Mouse (Mus musculus) heart, embryonic 12.5 days (tissue): ENCODE results near the gene Gpld1. TPM values are rescaled to one million over a fixed set of nuclear protein-coding genes. Genes with fewer than 3 reads are reported as not detected.
A peak's percentile ranks its signal among the peaks of the same experiment; 100 is the strongest.

ENCODE experiments used
- ATAC-seq: fragments of 200-750 bp; cut with Nextera tagmentation; 2 replicates; pipeline ENCODE4 v1.8.0; 2017; ENCODE audit warnings: moderate TSS enrichment, moderate library complexity; ENCODE audit not compliant: insufficient number of reproducible peaks, low FRiP score
- H3K27ac ChIP-seq: fragments of 300-500 bp; sonication (generic); 2 replicates; pipeline ENCODE4 v1.5.1; 2016; ENCODE audit warnings: mild to moderate bottlenecking, moderate library complexity; ENCODE audit not compliant: poor library complexity, severe bottlenecking
- H3K27me3 ChIP-seq: fragments of 300-500 bp; sonication (generic); replicated peaks from 2 replicates; pipeline ENCODE4 v1.6.1; 2016; ENCODE audit warnings: mild to moderate bottlenecking, moderate library complexity
- H3K36me3 ChIP-seq: fragments of 300-500 bp; sonication (generic); 2 replicates; pipeline ENCODE4 v1.6.1; 2016; ENCODE audit warnings: mild to moderate bottlenecking, moderate library complexity
- H3K4me1 ChIP-seq: fragments of 300-500 bp; sonication (generic); replicated peaks from 2 replicates; pipeline ENCODE4 v1.6.1; 2016; ENCODE audit warnings: mild to moderate bottlenecking
- H3K4me2 ChIP-seq: fragments of 300-500 bp; sonication (generic); 2 replicates; pipeline ENCODE4 v1.6.1; 2016; ENCODE audit warnings: mild to moderate bottlenecking, moderate library complexity
- H3K4me3 ChIP-seq: fragments of 300-500 bp; sonication (generic); 2 replicates; pipeline ENCODE4 v1.5.1; 2016; ENCODE audit warnings: mild to moderate bottlenecking
- H3K9ac ChIP-seq: fragments of 300-500 bp; sonication (generic); 2 replicates; pipeline ENCODE4 v1.6.1; 2016; ENCODE audit warnings: mild to moderate bottlenecking, moderate library complexity
- H3K9me3 ChIP-seq: fragments of 300-500 bp; sonication (generic); replicated peaks from 2 replicates; pipeline ENCODE4 v1.6.1; 2016; ENCODE audit warnings: mild to moderate bottlenecking, moderate library complexity
- WGBS: fragments of 180-500 bp; shearing (Covaris S2); methylation state at CpG from one replicate; pipeline ENCODE4 v1.1.7; 2016; 5-methylcytosine and 5-hydroxymethylcytosine counted together
- polyA plus RNA-seq: library from polyadenylated mRNA; unstranded; fragments of >200 nt; fragmentation: Nextera tagmentation; extraction: Ambion mirVana; gene quantifications from 2 replicates; pipeline ENCODE4 v1.2.1, GENCODE M21; 2016

Gpld1 gene
- 0.15 and 0.24 TPM in 2 replicates for polyA plus RNA-seq

DNA sequence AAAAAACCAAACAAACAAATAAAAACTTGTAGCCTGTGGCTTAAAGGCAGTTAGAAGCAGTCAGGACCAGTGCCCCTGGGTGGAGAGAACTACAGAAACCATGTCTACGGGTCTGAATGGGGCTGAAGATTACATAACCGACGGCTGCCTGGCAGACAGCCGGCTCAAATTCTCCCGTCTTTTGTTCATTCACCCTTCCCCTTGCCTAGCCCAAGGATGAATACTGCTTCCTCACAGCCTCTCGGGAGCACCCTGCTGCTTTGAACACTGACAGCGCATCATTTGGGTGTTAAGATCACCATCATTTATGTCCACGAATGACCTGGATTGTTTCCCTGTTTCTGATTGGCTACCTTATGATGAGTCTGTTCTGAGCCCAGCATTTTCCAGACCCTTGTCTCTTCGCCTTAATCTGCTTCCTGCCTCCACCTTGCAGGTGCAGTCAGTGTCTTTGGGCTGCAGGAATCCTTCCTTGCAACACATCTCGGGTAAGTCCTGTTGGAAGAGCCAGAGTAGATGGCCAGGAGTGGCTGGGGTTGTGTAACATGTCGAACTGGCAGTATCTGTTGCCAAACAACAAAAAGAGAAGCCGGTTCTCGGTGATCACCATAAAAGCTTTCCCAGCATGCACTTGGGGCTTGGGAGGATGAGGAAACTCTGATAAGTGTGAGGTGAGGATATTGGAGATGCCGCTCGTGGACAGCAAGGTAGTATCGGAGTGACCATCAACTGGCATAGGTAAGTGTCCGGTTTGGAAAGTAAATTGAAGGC lies at the start of gene Gpld1:
Gene Gpld1 (plus strand): TSS at position 641 of the 771 bp plus-strand sequence.
- Histone ChIP-seq H3K36me3 (no peaks in the 10 kb centered on the region), H3K4me1 (peaks cover 10% of the 10 kb centered on the region; the same call in 1 of the 2 replicates), H3K9ac (no peak within 1 kb of the TSS), H3K27me3 (no peaks in the 10 kb centered on the region), H3K4me3 (no peak within 1 kb of the TSS), H3K4me2 (no peak within 1 kb of the TSS), H3K9me3 (no peaks in the 10 kb centered on the region), H3K27ac (no peak within 1 kb of the TSS)
- 67% methylated on average over 17 of the region's 17 CpGs for WGBS
- ATAC-seq: no peak

- no peak for ATAC-seq
- 69% methylated on average over 2 of the region's 2 CpGs for WGBS
- H3K9ac ChIP-seq: no peak overlapping the region
- no peaks in the 10 kb centered on the region for H3K36me3 ChIP-seq
- no peak overlapping the region for H3K4me2 ChIP-seq
- 0 out of 2 replicates have a peak, but pooled peaks cover 5% of the 10 kb centered on the region for H3K4me1 ChIP-seq
- no peak overlapping the region for H3K4me3 ChIP-seq
- no peaks in the 10 kb centered on the region for H3K9me3 ChIP-seq
- H3K27ac ChIP-seq: no peak overlapping the region
- no peaks in the 10 kb centered on the region for H3K27me3 ChIP-seq
Measured at GRCm38 (mm10) chr13:24893880-24894279, 49.1 kb upstream of the Gpld1 start.

GRCm38 (mm10) chr13:24901916-24902315 lies 41.0 kb upstream of the Gpld1 start:
- no peaks in the 10 kb centered on the region for H3K27me3 ChIP-seq
- no peak overlapping the region for H3K9ac ChIP-seq
- no peaks in the 10 kb centered on the region for H3K36me3 ChIP-seq
- no peaks in the 10 kb centered on the region for H3K9me3 ChIP-seq
- no peak overlapping the region for H3K4me3 ChIP-seq
- H3K4me1 ChIP-seq: peaks cover 12% of the 10 kb centered on the region; the same call in 1 of the 2 replicates
- H3K27ac ChIP-seq: no peak overlapping the region
- no peak overlapping the region for H3K4me2 ChIP-seq
- no peak for ATAC-seq
- 84% methylated on average over 2 of the region's 2 CpGs for WGBS

- Histone ChIP-seq H3K4me1 (peaks cover 8% of the 10 kb centered on the region; the same call in 1 of the 2 replicates), H3K9me3 (no peaks in the 10 kb centered on the region), H3K4me3 (no peak overlapping the region), H3K27me3 (no peaks in the 10 kb centered on the region), H3K9ac (no peak overlapping the region), H3K27ac (no peak overlapping the region), H3K4me2 (no peak overlapping the region), H3K36me3 (no peaks in the 10 kb centered on the region)
- WGBS: 37% methylated on average over 6 of the region's 6 CpGs
- ATAC-seq: no peak
Measured at GRCm38 (mm10) chr13:24903412-24903811, 39.5 kb upstream of the Gpld1 start.

DNA sequence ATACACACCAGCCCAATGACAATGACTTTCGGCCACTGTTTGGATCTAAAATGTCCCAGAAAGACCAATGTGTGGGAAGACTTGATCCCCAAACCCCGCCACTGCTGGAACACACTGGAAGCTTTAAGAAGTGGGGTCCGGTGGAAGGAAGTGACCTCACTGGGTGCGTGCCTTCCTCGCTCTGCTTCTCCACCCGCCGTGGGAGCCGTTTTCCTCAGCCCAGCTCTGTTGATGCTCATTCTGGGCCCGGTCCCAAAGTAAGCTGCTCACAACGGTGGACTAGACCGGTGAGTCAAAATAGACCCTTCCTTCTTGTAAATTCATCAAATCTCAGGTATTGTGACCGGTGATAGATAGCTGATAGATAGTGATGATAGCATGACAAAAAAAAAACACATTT lies 37.5 kb upstream of the Gpld1 start:
- no peak for ATAC-seq
- no peaks in the 10 kb centered on the region for H3K4me1 ChIP-seq

GRCm38 (mm10) chr13:24906831-24907570 lies 36.0 kb upstream of the Gpld1 start:
- WGBS: 75% methylated on average over 11 of the region's 11 CpGs
- peaks cover 18% of the 10 kb centered on the region for H3K36me3 ChIP-seq
- ATAC-seq: no peak
- no peaks in the 10 kb centered on the region for H3K9me3 ChIP-seq
- H3K9ac ChIP-seq: no peak overlapping the region
- H3K27ac ChIP-seq: no peak overlapping the region
- H3K27me3 ChIP-seq: no peaks in the 10 kb centered on the region
- H3K4me2 ChIP-seq: no peak overlapping the region
- H3K4me1 ChIP-seq: no peaks in the 10 kb centered on the region
- H3K4me3 ChIP-seq: no peak overlapping the region

More for the DNA sequence above, 37.5 kb upstream of the Gpld1 start:
- Histone ChIP-seq H3K9ac (no peak overlapping the region), H3K36me3 (peaks cover 9% of the 10 kb centered on the region; the same call in 1 of the 2 replicates), H3K4me2 (no peak overlapping the region), H3K27me3 (no peaks in the 10 kb centered on the region), H3K27ac (no peak overlapping the region), H3K9me3 (no peaks in the 10 kb centered on the region), H3K4me3 (no peak overlapping the region)
- WGBS: 87% methylated on average over 12 of the region's 12 CpGs

DNA sequence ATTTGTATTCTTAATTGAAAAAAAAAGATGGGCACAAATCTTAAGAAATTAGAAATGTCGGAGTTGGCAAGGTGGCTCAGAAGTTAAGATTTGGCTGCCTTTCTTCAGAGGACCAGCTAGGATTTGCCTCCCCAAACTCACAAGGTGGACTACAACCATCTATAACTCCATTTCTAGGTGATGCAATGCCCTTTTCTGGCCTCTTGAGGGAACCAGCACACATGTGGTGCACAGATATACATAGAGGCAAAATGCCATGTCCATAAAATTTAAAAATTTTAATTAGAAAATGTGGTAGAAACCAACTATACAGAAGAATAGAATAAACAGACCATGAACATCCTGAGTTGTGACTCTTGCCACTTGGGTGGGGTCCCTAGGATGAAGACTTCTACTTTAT lies 33.8 kb upstream of the Gpld1 start:
- H3K4me3 ChIP-seq: no peak overlapping the region
- H3K27me3 ChIP-seq: no peaks in the 10 kb centered on the region
- H3K9ac ChIP-seq: no peak overlapping the region
- H3K36me3 ChIP-seq: peaks cover 29% of the 10 kb centered on the region
- no peak for ATAC-seq
- no peak overlapping the region for H3K27ac ChIP-seq
- WGBS: 86% methylated on average over 1 of the region's 1 CpGs
- no peak overlapping the region for H3K4me2 ChIP-seq
- no peaks in the 10 kb centered on the region for H3K4me1 ChIP-seq
- H3K9me3 ChIP-seq: no peaks in the 10 kb centered on the region

GRCm38 (mm10) chr13:24913576-24913975 lies 29.4 kb upstream of the Gpld1 start:
- no peak overlapping the region for H3K4me3 ChIP-seq
- no peak for ATAC-seq
- H3K4me2 ChIP-seq: no peak overlapping the region
- 87% methylated on average over 7 of the region's 7 CpGs for WGBS
- peaks cover 53% of the 10 kb centered on the region for H3K36me3 ChIP-seq
- no peaks in the 10 kb centered on the region for H3K9me3 ChIP-seq
- H3K27ac ChIP-seq: no peak overlapping the region
- no peaks in the 10 kb centered on the region for H3K27me3 ChIP-seq
- peaks cover 10% of the 10 kb centered on the region for H3K4me1 ChIP-seq
- no peak overlapping the region for H3K9ac ChIP-seq

GRCm38 (mm10) chr13:24914915-24915314 lies 28.0 kb upstream of the Gpld1 start:
- ATAC-seq: no peak
- H3K36me3 ChIP-seq: peaks cover 57% of the 10 kb centered on the region
- peaks cover 10% of the 10 kb centered on the region for H3K4me1 ChIP-seq
- no peak overlapping the region for H3K4me2 ChIP-seq
- 74% methylated on average over 4 of the region's 4 CpGs for WGBS
- no peaks in the 10 kb centered on the region for H3K9me3 ChIP-seq
- H3K4me3 ChIP-seq: no peak overlapping the region
- H3K27ac ChIP-seq: no peak overlapping the region
- H3K9ac ChIP-seq: no peak overlapping the region
- H3K27me3 ChIP-seq: no peaks in the 10 kb centered on the region

- Histone ChIP-seq H3K4me1 (peaks cover 10% of the 10 kb centered on the region), H3K36me3 (peaks cover 52% of the 10 kb centered on the region), H3K9me3 (no peaks in the 10 kb centered on the region), H3K4me2 (no peak overlapping the region), H3K9ac (no peak overlapping the region), H3K4me3 (no peak overlapping the region), H3K27ac (no peak overlapping the region), H3K27me3 (no peaks in the 10 kb centered on the region)
- WGBS: 66% methylated on average over 13 of the region's 13 CpGs
- no peak for ATAC-seq
Measured at GRCm38 (mm10) chr13:24915831-24916230, 27.1 kb upstream of the Gpld1 start.

DNA sequence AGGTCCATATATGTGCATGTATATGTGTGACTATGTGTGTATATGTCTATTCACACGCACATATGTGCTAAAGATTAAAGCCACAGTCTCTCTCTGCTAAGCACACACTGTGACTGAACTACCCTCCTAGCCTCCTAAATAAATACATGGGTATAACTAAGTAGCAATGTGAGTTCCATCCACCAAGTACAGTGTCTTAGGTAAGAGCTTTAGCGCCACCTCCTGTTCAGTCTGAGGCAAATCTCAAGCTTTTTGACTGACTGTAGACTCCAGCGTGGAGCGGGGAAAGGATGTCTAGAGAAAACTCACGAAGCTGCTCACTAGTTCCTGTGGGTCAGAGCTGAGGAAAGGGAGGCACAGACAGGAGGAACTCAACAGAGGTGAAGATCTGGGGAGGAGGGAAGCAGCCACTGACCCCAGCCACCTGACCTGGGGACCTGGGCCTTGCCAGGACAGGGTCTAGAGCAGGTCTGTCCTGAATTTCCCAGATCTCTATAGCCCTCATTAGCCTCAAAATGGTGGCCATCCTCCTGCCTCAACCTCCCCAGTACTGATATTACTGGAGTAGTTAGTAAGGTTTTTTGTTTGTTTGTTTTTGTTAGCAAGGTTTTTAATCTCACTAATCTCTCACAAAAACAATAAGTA lies 22.5 kb upstream of the Gpld1 start:
- Histone ChIP-seq H3K36me3 (peaks cover 54% of the 10 kb centered on the region), H3K27ac (no peak overlapping the region), H3K4me1 (peaks cover 6% of the 10 kb centered on the region; the same call in 1 of the 2 replicates), H3K9ac (no peak overlapping the region), H3K27me3 (no peaks in the 10 kb centered on the region), H3K4me2 (no peak overlapping the region), H3K9me3 (no peaks in the 10 kb centered on the region), H3K4me3 (no peak overlapping the region)
- 22% methylated on average over 5 of the region's 5 CpGs for WGBS
- peak; percentile 64; the same call in 1 of the 2 replicates for ATAC-seq
